Mouse (Mus musculus) cerebellum, postnatal 25 days (tissue): ENCODE results near the gene Wdr1.

Experiments used
- DNase-seq, 2 experiments: peaks; one replicate each; pipeline ENCODE4 v3.0.0; 2021; ENCODE audit warnings: mixed read lengths in 2 of 2

Gene Wdr1

GRCm38 (mm10) chr5:38544423-38545415, 18.3 kb downstream of the Wdr1 start:
- DNase-seq: no peak

- DNase-seq: peak; percentile 84 to 91
Measured at GRCm38 (mm10) chr5:38543496-38544217, 19.4 kb downstream of the Wdr1 start.

GRCm38 (mm10) chr5:38541728-38542127, 21.3 kb downstream of the Wdr1 start:
- no peak for DNase-seq

GRCm38 (mm10) chr5:38540898-38541297, 22.1 kb downstream of the Wdr1 start:
- no peak for DNase-seq

GRCm38 (mm10) chr5:38538508-38538907, 24.5 kb downstream of the Wdr1 start:
- no peak for DNase-seq

GRCm38 (mm10) chr5:38537845-38538244, 25.2 kb downstream of the Wdr1 start:
- DNase-seq: no peak

- DNase-seq: no peak
Measured at GRCm38 (mm10) chr5:38536822-38537221, 26.2 kb downstream of the Wdr1 start.

GRCm38 (mm10) chr5:38532084-38532483, 30.9 kb downstream of the Wdr1 start:
- peak; percentile 78 to 82 for DNase-seq

GRCm38 (mm10) chr5:38529724-38530428, 33.1 kb downstream of the Wdr1 start:
- peak in 1 of 2 experiments; percentile 30 for DNase-seq

- no peak for DNase-seq
Measured at GRCm38 (mm10) chr5:38522977-38523376, 40.0 kb downstream of the Wdr1 start.

- DNase-seq: no peak
Measured at GRCm38 (mm10) chr5:38520838-38521237, 42.2 kb downstream of the Wdr1 start.

- peak in 1 of 2 experiments; percentile 43 for DNase-seq
Measured at GRCm38 (mm10) chr5:38516267-38516666, 46.8 kb downstream of the Wdr1 start.

- no peak for DNase-seq
Measured at GRCm38 (mm10) chr5:38512991-38513390, 50.0 kb downstream of the Wdr1 start.

- no peak for DNase-seq
Measured at GRCm38 (mm10) chr5:38509568-38509967, 53.5 kb downstream of the Wdr1 start.

- no peak for DNase-seq
Measured at GRCm38 (mm10) chr5:38505435-38505765, 57.6 kb downstream of the Wdr1 start.

- no peak for DNase-seq
Measured at GRCm38 (mm10) chr5:38504747-38505434, 58.1 kb downstream of the Wdr1 start.

GRCm38 (mm10) chr5:38504116-38504515, 58.9 kb downstream of the Wdr1 start:
- DNase-seq: no peak

GRCm38 (mm10) chr5:38502992-38503391, 60.0 kb downstream of the Wdr1 start, which contains the start of gene Slc2a9:
Gene Slc2a9 (minus strand): TSS chr5:38503143.
- DNase-seq: no peak

GRCm38 (mm10) chr5:38500043-38500442, 63.0 kb downstream of the Wdr1 start:
- DNase-seq: no peak

GRCm38 (mm10) chr5:38499316-38499811, 63.7 kb downstream of the Wdr1 start:
- no peak for DNase-seq

GRCm38 (mm10) chr5:38498479-38498878, 64.5 kb downstream of the Wdr1 start:
- DNase-seq: no peak

GRCm38 (mm10) chr5:38496491-38497057, 66.4 kb downstream of the Wdr1 start:
- DNase-seq: no peak
